Mouse (Mus musculus): ENCODE data around the gene Vamp5. TPM values are rescaled to one million over a fixed set of nuclear protein-coding genes. Genes with fewer than 3 reads are reported as not detected.
A peak's percentile ranks its signal among the peaks of the same experiment; 100 is the strongest.

Gene Vamp5
- polyA plus RNA-seq, 1 experiment from 2014 or later = 20.6 TPM

- Histone ChIP-seq H3K9ac (no peak overlapping the region), H3K27me3 (peaks cover under 1% of the 10 kb centered on the region), H3K4me1 (peaks cover 9% of the 10 kb centered on the region; the same call in 1 of the 2 replicates), H3K36me3 (no peaks in the 10 kb centered on the region), H3K9me3 (no peaks in the 10 kb centered on the region), H3K27ac (no peak overlapping the region), H3K4me3 (no peak overlapping the region), H3K4me2 (no peak overlapping the region)
- WGBS = 55% methylated on average over 7 of the region's 7 CpGs
- no peak for ATAC-seq (ENCODE audit: insufficient number of reproducible peaks, insufficient read depth, low FRiP score, low TSS enrichment, low read depth)
These were observed 6.1 kb downstream of the Vamp5 start for GRCm38 (mm10) chr6:72374206-72374605.

- H3K27ac ChIP-seq = no peak overlapping the region
- H3K36me3 ChIP-seq = no peaks in the 10 kb centered on the region
- WGBS = 86% methylated on average over 4 of the region's 4 CpGs
- no peaks in the 10 kb centered on the region for H3K27me3 ChIP-seq
- peaks cover 9% of the 10 kb centered on the region; the same call in 1 of the 2 replicates for H3K4me1 ChIP-seq
- H3K4me2 ChIP-seq = no peak overlapping the region
- ATAC-seq (ENCODE audit: insufficient number of reproducible peaks, insufficient read depth, low FRiP score, low TSS enrichment, low read depth) = no peak
- H3K9ac ChIP-seq = no peak overlapping the region
- H3K9me3 ChIP-seq = no peaks in the 10 kb centered on the region
- H3K4me3 ChIP-seq = no peak overlapping the region
These were observed 7.1 kb downstream of the Vamp5 start for GRCm38 (mm10) chr6:72373184-72373583.

GRCm38 (mm10) chr6:72371571-72371970, 8.7 kb downstream of the Vamp5 start:
- Histone ChIP-seq H3K4me2 (no peak overlapping the region), H3K27me3 (no peaks in the 10 kb centered on the region), H3K9ac (0 out of 2 replicates have a peak overlapping the region, but pooled peaks have one; percentile 27), H3K4me3 (no peak overlapping the region), H3K9me3 (no peaks in the 10 kb centered on the region), H3K27ac (peak overlapping the region; percentile 68), H3K36me3 (no peaks in the 10 kb centered on the region), H3K4me1 (peaks cover 9% of the 10 kb centered on the region; the same call in 1 of the 2 replicates)
- 4% methylated on average over 1 of the region's 1 CpGs for WGBS
- no peak for ATAC-seq (ENCODE audit: insufficient number of reproducible peaks, insufficient read depth, low FRiP score, low TSS enrichment, low read depth)

- peaks cover 9% of the 10 kb centered on the region; the same call in 1 of the 2 replicates for H3K4me1 ChIP-seq
- no peaks in the 10 kb centered on the region for H3K36me3 ChIP-seq
- H3K9me3 ChIP-seq = no peaks in the 10 kb centered on the region
- H3K27me3 ChIP-seq = no peaks in the 10 kb centered on the region
- no peak overlapping the region for H3K4me3 ChIP-seq
- no peak overlapping the region for H3K4me2 ChIP-seq
- peak; percentile 71; the same call in 1 of the 2 replicates for ATAC-seq (ENCODE audit: insufficient number of reproducible peaks, insufficient read depth, low FRiP score, low TSS enrichment, low read depth)
- WGBS = 43% methylated on average over 5 of the region's 5 CpGs
- H3K9ac ChIP-seq = 0 out of 2 replicates have a peak overlapping the region, but pooled peaks have one; percentile 27
- peak overlapping the region; percentile 68 for H3K27ac ChIP-seq
These were observed 9.1 kb downstream of the Vamp5 start for GRCm38 (mm10) chr6:72371147-72371546.

GRCm38 (mm10) chr6:72370091-72370490, 10.2 kb downstream of the Vamp5 start:
- Histone ChIP-seq H3K27me3 (no peaks in the 10 kb centered on the region), H3K4me3 (no peak overlapping the region), H3K4me2 (no peak overlapping the region), H3K9me3 (no peaks in the 10 kb centered on the region), H3K36me3 (no peaks in the 10 kb centered on the region), H3K9ac (0 out of 2 replicates have a peak overlapping the region, but pooled peaks have one; percentile 11), H3K27ac (no peak overlapping the region), H3K4me1 (peaks cover 9% of the 10 kb centered on the region; the same call in 1 of the 2 replicates)
- WGBS = 87% methylated on average over 12 of the region's 12 CpGs
- no peak for ATAC-seq (ENCODE audit: insufficient number of reproducible peaks, insufficient read depth, low FRiP score, low TSS enrichment, low read depth)

- ATAC-seq (ENCODE audit: insufficient number of reproducible peaks, insufficient read depth, low FRiP score, low TSS enrichment, low read depth) = no peak
These were observed 10.7 kb downstream of the Vamp5 start for GRCm38 (mm10) chr6:72369557-72369956.

GRCm38 (mm10) chr6:72367460-72367974, 12.8 kb downstream of the Vamp5 start:
- Histone ChIP-seq H3K27ac (no peak overlapping the region), H3K4me1 (peaks cover 13% of the 10 kb centered on the region), H3K4me3 (no peak overlapping the region), H3K36me3 (no peaks in the 10 kb centered on the region), H3K9ac (no peak overlapping the region), H3K27me3 (no peaks in the 10 kb centered on the region), H3K9me3 (no peaks in the 10 kb centered on the region), H3K4me2 (no peak overlapping the region)
- ATAC-seq (ENCODE audit: insufficient number of reproducible peaks, insufficient read depth, low FRiP score, low TSS enrichment, low read depth) = no peak
- WGBS = 71% methylated on average over 4 of the region's 4 CpGs

More at GRCm38 (mm10) chr6:72369557-72369956, 10.7 kb downstream of the Vamp5 start:
- Histone ChIP-seq H3K4me2 (no peak overlapping the region), H3K4me1 (peaks cover 9% of the 10 kb centered on the region; the same call in 1 of the 2 replicates), H3K9ac (no peak overlapping the region), H3K4me3 (no peak overlapping the region), H3K27ac (no peak overlapping the region), H3K27me3 (no peaks in the 10 kb centered on the region), H3K9me3 (no peaks in the 10 kb centered on the region), H3K36me3 (no peaks in the 10 kb centered on the region)
- WGBS = 85% methylated on average over 4 of the region's 4 CpGs

GRCm38 (mm10) chr6:72366844-72367443, 13.3 kb downstream of the Vamp5 start, which contains the start of gene Rnf181:
Gene Rnf181 (minus strand): TSS chr6:72366956.
- no peak within 1 kb of the TSS for H3K27ac ChIP-seq
- H3K27me3 ChIP-seq = no peaks in the 10 kb centered on the region
- H3K9ac ChIP-seq = no peak within 1 kb of the TSS
- no peak within 1 kb of the TSS for H3K4me3 ChIP-seq
- no peak within 1 kb of the TSS for H3K4me2 ChIP-seq
- no peak for ATAC-seq (ENCODE audit: insufficient number of reproducible peaks, insufficient read depth, low FRiP score, low TSS enrichment, low read depth)
- 71% methylated on average over 4 of the region's 4 CpGs for WGBS
- H3K9me3 ChIP-seq = no peaks in the 10 kb centered on the region
- H3K36me3 ChIP-seq = no peaks in the 10 kb centered on the region
- H3K4me1 ChIP-seq = peaks cover 13% of the 10 kb centered on the region

GRCm38 (mm10) chr6:72366304-72366703, 14.0 kb downstream of the Vamp5 start:
- H3K9me3 ChIP-seq = no peaks in the 10 kb centered on the region
- H3K27ac ChIP-seq = no peak overlapping the region
- H3K27me3 ChIP-seq = no peaks in the 10 kb centered on the region
- H3K36me3 ChIP-seq = no peaks in the 10 kb centered on the region
- no peak for ATAC-seq (ENCODE audit: insufficient number of reproducible peaks, insufficient read depth, low FRiP score, low TSS enrichment, low read depth)
- WGBS = 61% methylated on average over 3 of the region's 3 CpGs
- no peak overlapping the region for H3K9ac ChIP-seq
- peaks cover 14% of the 10 kb centered on the region for H3K4me1 ChIP-seq
- no peak overlapping the region for H3K4me3 ChIP-seq
- no peak overlapping the region for H3K4me2 ChIP-seq

- Histone ChIP-seq H3K9me3 (no peaks in the 10 kb centered on the region), H3K27me3 (no peaks in the 10 kb centered on the region), H3K4me1 (peaks cover 18% of the 10 kb centered on the region), H3K36me3 (peaks cover 8% of the 10 kb centered on the region; the same call in 1 of the 2 replicates), H3K27ac (no peak overlapping the region), H3K4me2 (no peak overlapping the region), H3K4me3 (no peak overlapping the region), H3K9ac (no peak overlapping the region)
- WGBS = 68% methylated on average over 6 of the region's 6 CpGs
- ATAC-seq (ENCODE audit: insufficient number of reproducible peaks, insufficient read depth, low FRiP score, low TSS enrichment, low read depth) = no peak
These were observed 15.3 kb downstream of the Vamp5 start for GRCm38 (mm10) chr6:72364985-72365384.

- H3K4me3 ChIP-seq = no peak overlapping the region
These were observed 16.3 kb downstream of the Vamp5 start for GRCm38 (mm10) chr6:72364009-72364408.

More at GRCm38 (mm10) chr6:72364009-72364408, 16.3 kb downstream of the Vamp5 start:
- Histone ChIP-seq H3K27me3 (no peaks in the 10 kb centered on the region), H3K9ac (no peak overlapping the region), H3K36me3 (peaks cover 17% of the 10 kb centered on the region), H3K27ac (no peak overlapping the region), H3K4me2 (no peak overlapping the region), H3K9me3 (no peaks in the 10 kb centered on the region), H3K4me1 (peaks cover 18% of the 10 kb centered on the region)
- no peak for ATAC-seq (ENCODE audit: insufficient number of reproducible peaks, insufficient read depth, low FRiP score, low TSS enrichment, low read depth)
- WGBS = 46% methylated on average over 7 of the region's 7 CpGs
